Mouse (Mus musculus) layer of hippocampus, adult 6 months (tissue): ENCODE measurements around the gene Robo4. TPM values are rescaled to one million over a fixed set of nuclear protein-coding genes. Genes with fewer than 3 reads are reported as not detected.

Experiments
- long read RNA-seq, 2 experiments: library from polyadenylated mRNA; unstranded; transcript quantifications; one replicate each; pipeline ENCODE4 v2.0.0; 2019 to 2020
- polyA plus RNA-seq: library from polyadenylated mRNA; unstranded; fragments of <200 nt; fragmentation: Nextera tagmentation; gene quantifications from 2 replicates; pipeline ENCODE4 v1.2.3, GENCODE M21; 2021

Robo4 gene
- 0.94 and 1.8 TPM in 2 replicates for polyA plus RNA-seq
- long read RNA-seq, experiment 1, full-length matches to known transcripts = 2 of 3 reads
- long read RNA-seq, experiment 1, partial matches to known transcripts = 1 of 3 reads
- long read RNA-seq, experiment 1, other reads (novel, unspliced or antisense) = 0 of 3 reads
- long read RNA-seq, experiment 2, full-length matches to known transcripts = 9 of 19 reads
- long read RNA-seq, experiment 2, partial matches to known transcripts = 8 of 19 reads
- long read RNA-seq, experiment 2, other reads (novel, unspliced or antisense) = 2 of 19 reads

DNA sequence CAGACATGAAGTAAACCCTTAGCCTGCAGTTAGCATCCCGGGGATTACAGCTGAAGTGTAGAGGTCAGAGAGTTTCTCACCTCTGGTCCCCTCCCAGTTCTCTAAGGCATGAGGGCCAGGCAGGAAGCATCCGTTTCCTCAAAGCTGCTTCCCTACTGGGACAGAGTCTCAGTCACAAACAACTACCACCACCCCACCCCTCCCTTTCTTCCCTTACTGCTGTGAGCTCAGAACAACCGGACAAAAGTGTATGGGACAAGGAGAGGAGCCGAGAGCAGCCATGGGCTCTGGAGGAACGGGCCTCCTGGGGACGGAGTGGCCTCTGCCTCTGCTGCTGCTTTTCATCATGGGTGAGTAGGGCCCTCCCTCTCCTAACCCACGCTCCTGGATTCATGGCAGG lies at the start of gene Robo4:
Gene Robo4, plus strand, starts transcription at position 96 of the 400 bp plus-strand sequence.

DNA sequence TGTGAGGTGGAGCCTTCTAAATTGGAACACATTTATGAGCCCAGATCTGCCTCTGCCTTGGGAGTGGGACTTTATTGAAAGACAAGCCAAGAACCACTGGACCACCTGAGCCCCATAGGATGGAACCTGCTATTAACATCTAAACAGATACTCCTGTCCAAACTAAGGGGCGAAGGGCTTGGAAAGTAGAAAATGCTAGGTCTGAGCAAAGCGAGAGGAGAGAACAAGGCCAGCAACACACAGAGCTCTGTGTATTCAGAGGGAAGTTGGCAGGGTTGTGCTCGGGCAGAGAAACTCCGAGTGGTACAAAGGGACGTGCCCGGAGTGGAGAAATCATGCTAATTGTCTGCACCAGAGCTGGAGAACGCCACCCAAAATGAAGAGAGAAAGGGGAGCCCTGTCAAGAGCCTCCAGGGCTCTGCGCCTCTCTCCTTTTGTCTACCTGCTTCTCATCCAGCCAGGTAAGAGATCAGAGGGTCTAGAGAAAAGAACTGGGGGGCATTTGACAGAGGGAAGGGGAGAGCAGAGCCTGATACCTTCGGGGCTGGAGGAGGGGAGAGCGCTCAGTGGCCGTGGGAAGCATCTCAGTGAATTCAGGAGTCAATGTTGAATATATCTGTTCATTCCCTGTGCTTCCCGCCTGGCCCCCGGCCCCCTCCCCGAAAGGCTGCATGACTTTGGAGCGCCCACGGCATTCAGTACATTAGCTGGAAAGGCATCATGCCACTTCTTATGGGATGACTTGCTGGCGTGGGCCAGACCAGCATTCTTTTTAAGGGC lies 34.2 kb upstream of the Robo4 start, which contains the start of gene Hepacam:
Gene Hepacam, plus strand, starts transcription at position 51 of the 780 bp plus-strand sequence.

DNA sequence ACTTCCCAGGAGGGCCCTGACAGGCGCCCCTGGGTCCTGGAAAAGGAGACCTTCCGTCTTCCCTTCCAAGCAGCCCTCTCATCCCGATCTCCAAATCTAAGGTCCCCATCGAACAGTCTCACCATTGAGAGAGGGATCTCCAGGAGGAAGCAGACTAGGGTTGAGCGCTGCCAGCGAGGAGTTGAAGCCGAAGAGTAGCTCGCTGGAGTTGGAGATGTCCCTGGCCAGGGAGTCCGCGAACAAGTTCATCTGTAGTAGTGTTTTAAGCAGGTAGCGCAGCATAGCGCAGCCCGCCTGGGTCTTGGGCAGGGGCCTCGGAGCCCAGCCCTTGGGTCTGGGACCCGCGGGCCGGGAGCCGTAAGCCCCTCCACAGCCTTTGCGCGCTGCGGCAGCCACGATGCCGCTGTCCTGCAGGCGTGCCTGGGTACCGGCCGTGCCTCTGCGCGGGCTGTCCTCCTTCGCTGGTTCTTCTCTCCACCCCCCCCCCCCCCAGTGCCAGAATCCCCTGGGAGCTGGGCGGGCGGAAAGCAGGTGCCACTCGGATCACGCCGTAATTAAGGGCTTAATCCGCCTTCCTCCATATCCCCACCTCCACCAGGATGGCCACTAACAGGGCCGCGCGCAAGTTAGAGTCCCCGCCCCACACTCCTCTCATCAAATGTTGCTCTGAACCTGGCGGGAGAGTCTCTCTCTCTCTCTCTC lies 31.2 kb downstream of the Robo4 start, which contains the start of gene Robo3:
Gene Robo3, minus strand, starts transcription at position 527 of the 702 bp plus-strand sequence.

Other genes with a start within 250 kb of the Robo4 start
- 11.9 and 14.3 TPM in 2 replicates for gene Tmem218, start 193.7 kb upstream of the Robo4 start, polyA plus RNA-seq
- 0.89 and 4.8 TPM in 2 replicates for gene Slc37a2, start 146.2 kb upstream of the Robo4 start, polyA plus RNA-seq
- gene Ccdc15, start 53.5 kb upstream of the Robo4 start, polyA plus RNA-seq = 1.0 and 1.3 TPM in 2 replicates
- 62.2 and 76.4 TPM in 2 replicates for gene Hepacam, start 34.5 kb upstream of the Robo4 start, polyA plus RNA-seq
- gene Robo3, start 31.3 kb downstream of the Robo4 start, polyA plus RNA-seq = 0.30 and 0.49 TPM in 2 replicates
- gene Msantd2, start 87.4 kb downstream of the Robo4 start, polyA plus RNA-seq = 1.7 and 2.8 TPM in 2 replicates
- gene Esam, start 126.2 kb downstream of the Robo4 start, polyA plus RNA-seq = 17.9 and 24.5 TPM in 2 replicates
- gene Vsig2, start 137.4 kb downstream of the Robo4 start, polyA plus RNA-seq = 1.1 and 1.3 TPM in 2 replicates
- 108 and 127 TPM in 2 replicates for gene Nrgn, start 151.0 kb downstream of the Robo4 start, polyA plus RNA-seq
- gene Siae, start 153.8 kb downstream of the Robo4 start, polyA plus RNA-seq = 13.2 and 14.7 TPM in 2 replicates
- gene Spa17, start 211.8 kb downstream of the Robo4 start, polyA plus RNA-seq = 8.1 and 9.8 TPM in 2 replicates